Mouse (Mus musculus) hindbrain, postnatal 0 days (tissue): ENCODE measurements around the gene St3gal6. TPM values are rescaled to one million over a fixed set of nuclear protein-coding genes. Genes with fewer than 3 reads are reported as not detected.

Experiments used
- ATAC-seq: fragments of 200-750 bp; cut with Nextera tagmentation; 2 replicates; pipeline ENCODE4 v1.8.0; 2017; ENCODE audit warnings: mild to moderate bottlenecking, moderate TSS enrichment, moderate library complexity
- DNase-seq: peaks from one replicate; pipeline ENCODE4 v3.0.0-alpha.2; 2015; ENCODE audit warnings: low spot score
- H3K27ac ChIP-seq: fragments of 300-500 bp; sonication (generic); 2 replicates; pipeline ENCODE4 v1.5.1; 2014; ENCODE audit warnings: mild to moderate bottlenecking
- H3K27me3 ChIP-seq: fragments of 300-500 bp; sonication (generic); 2 replicates; pipeline ENCODE4 v1.6.1; 2014; ENCODE audit warnings: low read length, mixed read lengths; ENCODE audit not compliant: insufficient read depth
- H3K36me3 ChIP-seq: fragments of 300-500 bp; sonication (generic); 2 replicates; pipeline ENCODE4 v1.6.1; 2014; ENCODE audit warnings: low read length, mixed read lengths; ENCODE audit not compliant: insufficient read depth
- H3K4me1 ChIP-seq: fragments of 300-500 bp; sonication (generic); 2 replicates; pipeline ENCODE4 v1.6.1; 2014; ENCODE audit warnings: antibody characterized with exemption, low read length, mixed read lengths; ENCODE audit not compliant: insufficient read depth
- H3K4me2 ChIP-seq: fragments of 300-500 bp; sonication (generic); 2 replicates; pipeline ENCODE4 v1.6.1; 2014; ENCODE audit warnings: low read depth, mild to moderate bottlenecking, low read length, moderate library complexity, mixed read lengths
- H3K4me3 ChIP-seq: fragments of 300-500 bp; sonication (generic); 2 replicates; pipeline ENCODE4 v1.5.1; 2014; ENCODE audit warnings: low read length
- H3K9ac ChIP-seq: fragments of 300-500 bp; sonication (generic); replicated peaks from 2 replicates; pipeline ENCODE4 v1.6.1; 2014; ENCODE audit warnings: mild to moderate bottlenecking, low read length, moderate library complexity, mixed read lengths
- H3K9me3 ChIP-seq: fragments of 300-500 bp; sonication (generic); 2 replicates; pipeline ENCODE4 v1.6.1; 2016; ENCODE audit warnings: low read length, mixed read lengths
- CTCF ChIP-seq: IDR thresholded peaks from 2 replicates; pipeline ENCODE4 v1.5.1; 2016; ENCODE audit warnings: antibody characterized with exemption, control low read depth, low read depth
- WGBS: fragments of 180-500 bp; shearing (Covaris S2); extraction: QIAGEN DNeasy Blood & Tissue Kit; methylation state at CpG from one replicate; pipeline ENCODE4 v1.1.7; 2014; 5-methylcytosine and 5-hydroxymethylcytosine counted together
- polyA plus RNA-seq: library from polyadenylated mRNA; unstranded; fragments of >200 nt; fragmentation: Nextera tagmentation; extraction: Ambion mirVana; gene quantifications from 2 replicates; pipeline ENCODE4 v1.2.1, GENCODE M21; 2015
- total RNA-seq: library from RNA; depleted of rRNA; stranded (reverse); fragments of >200 nt; gene quantifications from 2 replicates; pipeline ENCODE4 v1.2.3, GENCODE M21; 2014

St3gal6 gene
- total and polyA plus RNA-seq, 2 experiments from 2014 or later, result 10.8 to 18.5 TPM

GRCm38 (mm10) chr16:58479898-58480448 lies 44.1 kb downstream of the St3gal6 start:
- TF ChIP-seq CTCF, result no peak
- no peaks in the 10 kb centered on the region; the same call in 1 of the 2 replicates for H3K36me3 ChIP-seq
- no peak overlapping the region for H3K27ac ChIP-seq
- no peaks in the 10 kb centered on the region for H3K9me3 ChIP-seq
- DNase-seq (no peak), ATAC-seq (no peak)
- WGBS, result 88% methylated on average over 4 of the region's 4 CpGs
- no peaks in the 10 kb centered on the region for H3K4me1 ChIP-seq
- H3K9ac ChIP-seq, result no peak overlapping the region
- no peaks in the 10 kb centered on the region for H3K27me3 ChIP-seq
- H3K4me2 ChIP-seq, result no peak overlapping the region
- H3K4me3 ChIP-seq, result no peak overlapping the region

- Histone ChIP-seq H3K4me1 (no peaks in the 10 kb centered on the region), H3K4me2 (no peak overlapping the region), H3K4me3 (no peak overlapping the region), H3K9me3 (no peaks in the 10 kb centered on the region), H3K27me3 (no peaks in the 10 kb centered on the region), H3K9ac (no peak overlapping the region), H3K27ac (no peak overlapping the region), H3K36me3 (peaks cover 10% of the 10 kb centered on the region; the same call in 1 of the 2 replicates)
- ATAC-seq, result 0 out of 2 replicates have a peak, but pooled peaks have one; percentile 24
- WGBS, result 52% methylated on average over 2 of the region's 2 CpGs
- TF ChIP-seq CTCF, result no peak
- no peak for DNase-seq
These were observed 47.7 kb downstream of the St3gal6 start for GRCm38 (mm10) chr16:58476363-58476762.

GRCm38 (mm10) chr16:58475544-58476154 lies 48.4 kb downstream of the St3gal6 start:
- Histone ChIP-seq H3K4me1 (no peaks in the 10 kb centered on the region), H3K9me3 (no peaks in the 10 kb centered on the region), H3K9ac (no peak overlapping the region), H3K36me3 (peaks cover 10% of the 10 kb centered on the region; the same call in 1 of the 2 replicates), H3K27me3 (no peaks in the 10 kb centered on the region), H3K4me3 (no peak overlapping the region), H3K4me2 (no peak overlapping the region), H3K27ac (no peak overlapping the region)
- DNase-seq (no peak), ATAC-seq (no peak)
- WGBS, result 89% methylated on average over 3 of the region's 3 CpGs
- TF ChIP-seq CTCF, result no peak

GRCm38 (mm10) chr16:58474875-58475274 lies 49.2 kb downstream of the St3gal6 start:
- no peaks in the 10 kb centered on the region for H3K27me3 ChIP-seq
- H3K9ac ChIP-seq, result no peak overlapping the region
- no peak for TF ChIP-seq CTCF
- DNase-seq (peak; percentile 4), ATAC-seq (no peak)
- H3K4me2 ChIP-seq, result no peak overlapping the region
- H3K4me3 ChIP-seq, result no peak overlapping the region
- no peaks in the 10 kb centered on the region for H3K9me3 ChIP-seq
- peaks cover 10% of the 10 kb centered on the region; the same call in 1 of the 2 replicates for H3K36me3 ChIP-seq
- H3K4me1 ChIP-seq, result no peaks in the 10 kb centered on the region
- no peak overlapping the region for H3K27ac ChIP-seq
- 53% methylated on average over 3 of the region's 3 CpGs for WGBS

GRCm38 (mm10) chr16:58470841-58471240 lies 53.2 kb downstream of the St3gal6 start:
- TF ChIP-seq CTCF, result no peak
- DNase-seq (no peak), ATAC-seq (no peak)
- Histone ChIP-seq H3K4me1 (no peaks in the 10 kb centered on the region), H3K27ac (no peak overlapping the region), H3K9me3 (no peaks in the 10 kb centered on the region), H3K9ac (no peak overlapping the region), H3K4me3 (no peak overlapping the region), H3K27me3 (no peaks in the 10 kb centered on the region), H3K36me3 (peaks cover 15% of the 10 kb centered on the region), H3K4me2 (no peak overlapping the region)
- 96% methylated on average over 4 of the region's 4 CpGs for WGBS

- H3K36me3 ChIP-seq, result peaks cover 21% of the 10 kb centered on the region
- DNase-seq (no peak), ATAC-seq (no peak)
- WGBS, result 84% methylated on average over 8 of the region's 8 CpGs
- no peaks in the 10 kb centered on the region for H3K9me3 ChIP-seq
- TF ChIP-seq CTCF, result no peak
- no peak overlapping the region for H3K4me2 ChIP-seq
- H3K4me1 ChIP-seq, result no peaks in the 10 kb centered on the region
- no peak overlapping the region for H3K9ac ChIP-seq
- no peak overlapping the region for H3K27ac ChIP-seq
- H3K27me3 ChIP-seq, result no peaks in the 10 kb centered on the region
- no peak overlapping the region for H3K4me3 ChIP-seq
These were observed 54.0 kb downstream of the St3gal6 start for GRCm38 (mm10) chr16:58470061-58470460.

GRCm38 (mm10) chr16:58465412-58465811 lies 58.6 kb downstream of the St3gal6 start:
- Histone ChIP-seq H3K27me3 (no peaks in the 10 kb centered on the region), H3K36me3 (peaks cover 24% of the 10 kb centered on the region), H3K4me2 (no peak overlapping the region), H3K27ac (no peak overlapping the region), H3K9me3 (no peaks in the 10 kb centered on the region), H3K4me1 (no peaks in the 10 kb centered on the region), H3K9ac (no peak overlapping the region), H3K4me3 (no peak overlapping the region)
- DNase-seq, result no peak
- WGBS, result 96% methylated on average over 9 of the region's 9 CpGs
- TF ChIP-seq CTCF, result no peak
- ATAC-seq, result no peak
